Mouse (Mus musculus): Measurements from ENCODE around the gene Tubgcp3. TPM values are rescaled to one million over a fixed set of nuclear protein-coding genes. Genes with fewer than 3 reads are reported as not detected.

Tubgcp3 gene
- total RNA-seq, 1 experiment from 2014 or later: 53.4 TPM

GRCm38 (mm10) chr8:12566509-12566908, 105.5 kb downstream of the Tubgcp3 start:
- ATAC-seq (replicated peaks; ENCODE audit: insufficient number of reproducible peaks, low FRiP score, low TSS enrichment, poor library complexity, severe bottlenecking): no peak

DNA sequence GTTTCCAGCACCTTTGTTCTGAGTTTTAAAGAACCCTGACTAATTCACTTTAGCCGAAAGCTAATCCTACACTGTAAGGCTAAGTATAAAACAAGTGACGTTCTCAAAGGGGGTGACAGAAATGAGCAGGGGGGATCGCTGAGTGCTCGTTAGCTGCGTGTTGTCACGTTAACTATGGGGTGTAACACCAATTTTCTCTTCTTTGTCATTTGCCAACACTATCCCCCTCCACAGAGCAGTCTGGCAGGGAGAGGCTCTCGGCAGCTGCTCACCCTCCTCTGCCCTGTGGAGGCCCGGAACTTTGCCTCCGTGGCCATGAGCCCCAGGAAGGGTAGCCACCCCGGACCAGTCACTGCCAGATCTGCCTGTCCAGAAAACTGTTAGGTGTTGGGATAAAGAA, 106.6 kb downstream of the Tubgcp3 start:
- ATAC-seq (replicated peaks; ENCODE audit: insufficient number of reproducible peaks, low FRiP score, low TSS enrichment, poor library complexity, severe bottlenecking): no peak

GRCm38 (mm10) chr8:12564307-12564706, 107.7 kb downstream of the Tubgcp3 start:
- ATAC-seq (replicated peaks; ENCODE audit: insufficient number of reproducible peaks, low FRiP score, low TSS enrichment, poor library complexity, severe bottlenecking): no peak

Other genes with a start within 250 kb of the Tubgcp3 start
- gene Spaca7, start 99.2 kb downstream of the Tubgcp3 start, total RNA-seq (2017): not detected in 3 replicates
- 14.4 to 19.7 TPM (median 18.2 TPM) in 3 replicates for gene Atp11a, start 84.8 kb upstream of the Tubgcp3 start, total RNA-seq (2017)
- gene Mcf2l, start 201.6 kb upstream of the Tubgcp3 start, total RNA-seq (2017): 3.3 to 9.0 TPM (median 5.8 TPM) in 3 replicates

Measured in monocyte, adult 5-6 weeks (primary cell).